Mouse (Mus musculus) embryonic facial prominence, embryonic 12.5 days (tissue): ENCODE results near the gene Pi4k2a. TPM values are rescaled to one million over a fixed set of nuclear protein-coding genes. Genes with fewer than 3 reads are reported as not detected.
A peak's percentile ranks its signal among the peaks of the same experiment; 100 is the strongest.

Experiments used
- ATAC-seq: fragments of 200-750 bp; cut with Nextera tagmentation; 2 replicates; pipeline ENCODE4 v1.8.0; 2017; ENCODE audit not compliant: insufficient number of reproducible peaks, insufficient read depth, low FRiP score, low TSS enrichment
- H3K27ac ChIP-seq: fragments of 300-500 bp; sonication (generic); 2 replicates; pipeline ENCODE4 v1.5.1; 2016; ENCODE audit warnings: mild to moderate bottlenecking
- H3K27me3 ChIP-seq: fragments of 300-500 bp; sonication (generic); 2 replicates; pipeline ENCODE4 v1.6.1; 2016; ENCODE audit warnings: mild to moderate bottlenecking, moderate library complexity
- H3K36me3 ChIP-seq: fragments of 300-500 bp; sonication (generic); 2 replicates; pipeline ENCODE4 v1.6.1; 2016; ENCODE audit warnings: mild to moderate bottlenecking
- H3K4me1 ChIP-seq: fragments of 300-500 bp; sonication (generic); 2 replicates; pipeline ENCODE4 v1.6.1; 2016
- H3K4me2 ChIP-seq: fragments of 300-500 bp; sonication (generic); replicated peaks from 2 replicates; pipeline ENCODE4 v1.6.1; 2016; ENCODE audit warnings: mild to moderate bottlenecking, moderate library complexity
- H3K4me3 ChIP-seq: fragments of 300-500 bp; sonication (generic); 2 replicates; pipeline ENCODE4 v1.5.1; 2016; ENCODE audit warnings: mild to moderate bottlenecking
- H3K9ac ChIP-seq: fragments of 300-500 bp; sonication (generic); 2 replicates; pipeline ENCODE4 v1.6.1; 2016; ENCODE audit warnings: mild to moderate bottlenecking, moderate library complexity
- H3K9me3 ChIP-seq: fragments of 300-500 bp; sonication (generic); 2 replicates; pipeline ENCODE4 v1.6.1; 2016; ENCODE audit warnings: mild to moderate bottlenecking, moderate library complexity
- WGBS: fragments of 180-500 bp; shearing (Covaris S2); methylation state at CpG from one replicate; pipeline ENCODE4 v1.1.7; 2016; 5-methylcytosine and 5-hydroxymethylcytosine counted together
- polyA plus RNA-seq: library from polyadenylated mRNA; unstranded; fragments of >200 nt; fragmentation: Nextera tagmentation; extraction: Ambion mirVana; gene quantifications from 2 replicates; pipeline ENCODE4 v1.2.1, GENCODE M21; 2016

Gene Pi4k2a
- polyA plus RNA-seq: 39.6 and 40.0 TPM in 2 replicates

DNA sequence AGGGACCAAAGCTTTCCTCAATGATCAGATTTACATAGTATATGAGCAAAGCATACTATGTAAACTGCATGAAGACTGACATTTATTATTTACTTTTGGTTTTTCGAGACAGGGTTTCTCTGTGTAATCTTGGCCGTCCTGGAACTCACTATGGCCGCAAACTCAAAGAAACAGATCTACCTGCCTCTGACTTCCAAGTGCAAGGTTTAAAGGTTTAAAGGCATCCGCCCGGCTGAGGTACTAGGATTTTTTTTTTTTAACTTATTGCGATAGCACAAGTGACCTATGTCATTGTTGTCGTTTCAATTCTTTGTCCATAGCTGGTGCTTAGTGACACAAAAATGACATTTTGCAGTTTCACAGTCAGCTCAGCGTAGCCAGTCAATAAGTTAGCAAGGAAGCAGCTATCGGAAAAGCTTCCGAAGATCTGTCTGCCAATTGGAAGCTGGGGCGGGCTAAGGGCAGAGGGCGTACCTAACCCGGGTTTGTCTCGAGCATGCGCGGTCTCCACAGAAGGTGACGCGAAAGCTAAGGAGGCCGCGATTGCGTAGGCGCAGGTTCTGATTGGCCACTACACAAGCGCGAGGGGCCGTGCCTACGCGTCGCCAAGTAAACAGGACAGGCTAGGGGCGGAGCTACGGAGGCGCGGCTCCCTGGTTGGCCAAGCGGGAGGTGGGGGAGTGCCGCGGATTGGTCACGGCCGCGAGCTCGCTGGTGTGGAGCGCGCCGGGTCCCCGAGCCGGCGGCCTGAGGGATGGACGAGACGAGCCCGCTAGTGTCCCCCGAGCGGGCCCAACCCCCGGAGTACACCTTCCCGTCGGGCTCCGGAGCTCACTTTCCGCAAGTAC is at the start of gene Pi4k2a:
TSS of gene Pi4k2a (plus strand) at position 723 of the 848 bp plus-strand sequence.
- 1% methylated on average over 55 of the region's 55 CpGs for WGBS
- peak; percentile 97 for ATAC-seq

DNA sequence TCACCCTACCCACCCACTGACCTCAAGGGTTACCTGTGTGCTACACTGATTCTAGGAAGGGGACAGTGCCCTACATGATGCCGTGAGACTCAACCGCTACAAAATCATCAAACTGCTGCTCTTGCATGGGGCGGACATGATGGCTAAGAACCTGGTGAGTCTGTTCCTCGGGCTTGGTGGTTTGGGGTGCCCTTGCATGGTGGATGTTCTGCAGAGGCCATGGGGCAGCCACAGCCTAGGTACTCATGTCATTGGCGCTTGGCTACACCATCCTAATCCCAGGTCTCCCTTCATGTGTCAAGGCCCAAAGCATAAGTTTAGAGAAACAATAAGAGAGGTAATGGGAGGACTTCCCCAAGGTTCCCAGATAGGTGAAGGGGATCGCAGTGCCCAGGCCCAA is 46.3 kb upstream of the Pi4k2a start:
- H3K4me3 ChIP-seq: no peak overlapping the region
- H3K4me2 ChIP-seq: no peak overlapping the region
- no peak overlapping the region for H3K27ac ChIP-seq
- no peaks in the 10 kb centered on the region for H3K36me3 ChIP-seq
- no peak for ATAC-seq
- H3K27me3 ChIP-seq: peaks cover 8% of the 10 kb centered on the region
- no peak overlapping the region for H3K9ac ChIP-seq
- H3K9me3 ChIP-seq: no peaks in the 10 kb centered on the region
- WGBS: 92% methylated on average over 6 of the region's 6 CpGs
- peaks cover 7% of the 10 kb centered on the region for H3K4me1 ChIP-seq

More for the DNA sequence above, at the start of gene Pi4k2a:
- peak within 1 kb of the TSS; percentile 76 for H3K4me2 ChIP-seq
- peak within 1 kb of the TSS; percentile 95 for H3K4me3 ChIP-seq
- peaks cover 6% of the 10 kb centered on the region; the same call in 1 of the 2 replicates for H3K36me3 ChIP-seq
- H3K9me3 ChIP-seq: no peaks in the 10 kb centered on the region
- no peaks in the 10 kb centered on the region for H3K27me3 ChIP-seq
- peaks cover 16% of the 10 kb centered on the region for H3K4me1 ChIP-seq
- H3K9ac ChIP-seq: peak within 1 kb of the TSS; percentile 91
- peak within 1 kb of the TSS; percentile 92 for H3K27ac ChIP-seq

DNA sequence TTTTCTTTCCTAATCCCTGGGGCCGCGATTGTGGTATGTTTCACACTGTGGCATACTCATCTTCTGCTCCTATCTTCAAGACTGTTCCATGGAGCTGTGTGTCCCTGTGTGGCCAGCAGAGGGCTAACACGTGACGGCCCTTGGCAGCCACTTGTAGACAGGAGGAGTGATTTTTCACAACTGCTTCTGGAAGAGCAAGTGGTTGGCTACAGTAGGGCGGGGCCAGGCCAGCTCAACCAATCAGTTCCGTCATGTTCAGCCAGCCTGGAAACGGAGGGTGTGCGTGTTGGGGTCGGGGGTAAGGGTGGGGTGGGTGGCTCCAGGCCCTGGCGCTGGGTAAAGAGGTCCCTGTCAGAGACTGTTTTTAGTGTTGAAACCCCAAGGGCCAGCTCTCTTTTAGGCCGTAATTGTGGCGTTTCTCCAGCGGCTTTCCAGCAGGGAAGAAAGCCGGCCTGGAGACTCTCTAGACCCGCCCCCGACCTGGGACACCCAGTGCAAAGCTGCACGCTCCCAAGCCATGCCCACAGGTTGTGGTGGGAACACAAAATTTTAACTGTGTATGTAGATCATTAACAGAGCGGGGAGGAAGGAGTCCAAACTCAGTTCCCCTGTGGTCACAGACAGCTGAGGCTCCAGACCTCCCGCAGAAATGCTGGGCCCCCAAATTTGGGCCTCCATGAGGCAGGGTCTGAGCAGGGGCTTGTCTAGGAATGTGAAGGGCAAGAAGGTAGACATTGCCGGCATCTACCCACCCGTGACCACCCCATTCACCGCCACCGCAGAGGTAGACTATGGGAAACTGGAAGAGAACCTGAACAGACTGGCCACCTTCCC is 44.8 kb upstream of the Pi4k2a start, which contains the start of gene Hoga1:
TSS of gene Hoga1 (plus strand) at position 342 of the 834 bp plus-strand sequence.
- Histone ChIP-seq H3K27me3 (no peaks in the 10 kb centered on the region), H3K4me3 (peak within 1 kb of the TSS; percentile 31), H3K4me2 (peak within 1 kb of the TSS; percentile 48), H3K4me1 (peaks cover 7% of the 10 kb centered on the region), H3K36me3 (no peaks in the 10 kb centered on the region), H3K27ac (no peak within 1 kb of the TSS), H3K9me3 (no peaks in the 10 kb centered on the region), H3K9ac (0 out of 2 replicates have a peak within 1 kb of the TSS, but pooled peaks have one; percentile 15)
- peak; percentile 75; the same call in 1 of the 2 replicates for ATAC-seq
- 22% methylated on average over 23 of the region's 23 CpGs for WGBS

DNA sequence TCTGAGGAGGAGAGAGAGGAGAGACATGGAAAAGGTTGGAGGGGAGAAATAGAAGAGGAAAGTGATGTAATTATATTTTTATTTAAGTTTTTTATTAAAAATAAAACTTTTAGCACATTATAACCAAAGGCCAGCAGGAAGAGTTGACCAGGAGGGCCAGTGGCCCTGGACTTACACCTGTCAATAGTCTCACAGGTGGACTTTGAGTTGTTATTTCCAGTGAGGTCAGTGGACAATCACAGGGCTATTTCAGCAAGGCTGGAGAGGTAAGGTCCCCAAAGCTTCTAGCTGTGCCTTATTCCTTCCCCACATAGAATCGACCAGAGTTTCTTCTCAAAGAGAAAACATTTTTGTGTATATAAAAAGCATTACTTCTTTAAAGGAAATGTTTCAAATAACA is 40.0 kb upstream of the Pi4k2a start:
- H3K4me3 ChIP-seq: no peak overlapping the region
- no peaks in the 10 kb centered on the region for H3K27me3 ChIP-seq
- peaks cover 7% of the 10 kb centered on the region for H3K4me1 ChIP-seq
- H3K36me3 ChIP-seq: no peaks in the 10 kb centered on the region
- no peak overlapping the region for H3K27ac ChIP-seq
- H3K9me3 ChIP-seq: no peaks in the 10 kb centered on the region
- WGBS: 94% methylated on average over 1 of the region's 1 CpGs
- H3K4me2 ChIP-seq: no peak overlapping the region
- ATAC-seq: no peak
- no peak overlapping the region for H3K9ac ChIP-seq

DNA sequence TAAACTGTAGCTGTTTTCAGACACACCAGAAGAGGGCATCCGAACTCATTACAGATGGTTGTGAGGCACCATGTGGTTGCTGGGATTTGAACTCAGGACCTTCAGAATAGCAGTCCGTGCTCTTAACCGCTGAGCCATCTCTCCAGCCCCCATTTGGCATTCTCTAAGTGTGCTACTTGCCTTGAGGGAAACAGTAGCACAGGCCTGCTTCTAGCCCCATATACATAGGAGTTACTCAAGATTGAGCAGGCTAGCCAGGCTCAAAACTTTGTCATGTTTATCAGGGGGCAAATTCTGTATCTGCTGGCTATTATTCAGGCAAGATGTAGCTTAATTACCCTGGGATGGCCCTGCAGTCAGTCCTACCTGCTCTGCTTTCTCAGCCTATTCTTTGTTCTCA is 38.9 kb upstream of the Pi4k2a start:
- Histone ChIP-seq H3K4me2 (no peak overlapping the region), H3K4me1 (no peaks in the 10 kb centered on the region), H3K27ac (no peak overlapping the region), H3K36me3 (no peaks in the 10 kb centered on the region), H3K9ac (no peak overlapping the region), H3K9me3 (no peaks in the 10 kb centered on the region), H3K4me3 (no peak overlapping the region), H3K27me3 (no peaks in the 10 kb centered on the region)
- 81% methylated on average over 3 of the region's 3 CpGs for WGBS
- no peak for ATAC-seq

DNA sequence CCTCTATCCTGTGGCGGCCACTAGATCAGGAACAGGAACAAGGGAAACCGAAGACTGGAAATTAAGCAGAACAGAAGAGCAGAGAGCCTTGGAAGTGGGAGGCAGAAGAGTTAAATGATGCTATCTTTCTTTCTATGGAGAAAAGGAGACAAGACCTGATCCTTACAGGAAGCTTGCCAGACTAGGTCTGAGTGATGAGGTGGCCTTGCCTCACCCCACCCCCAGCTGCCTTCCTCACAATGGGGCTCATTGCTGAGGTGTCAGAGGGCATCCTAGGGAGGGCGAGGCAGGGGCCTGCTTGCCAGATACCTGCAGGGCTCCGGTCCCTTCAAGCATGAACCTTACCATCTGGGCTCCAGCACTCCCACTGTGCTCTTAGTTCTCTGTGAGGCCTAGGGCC is 38.3 kb upstream of the Pi4k2a start, which contains the start of gene 4933411K16Rik:
TSS of gene 4933411K16Rik (plus strand) at position 301 of the 400 bp plus-strand sequence.
- Histone ChIP-seq H3K4me2 (no peak within 1 kb of the TSS), H3K4me3 (no peak within 1 kb of the TSS), H3K4me1 (no peaks in the 10 kb centered on the region), H3K36me3 (no peaks in the 10 kb centered on the region), H3K27me3 (no peaks in the 10 kb centered on the region), H3K9ac (no peak within 1 kb of the TSS), H3K27ac (no peak within 1 kb of the TSS), H3K9me3 (no peaks in the 10 kb centered on the region)
- no peak for ATAC-seq
- WGBS: 67% methylated on average over 4 of the region's 4 CpGs

DNA sequence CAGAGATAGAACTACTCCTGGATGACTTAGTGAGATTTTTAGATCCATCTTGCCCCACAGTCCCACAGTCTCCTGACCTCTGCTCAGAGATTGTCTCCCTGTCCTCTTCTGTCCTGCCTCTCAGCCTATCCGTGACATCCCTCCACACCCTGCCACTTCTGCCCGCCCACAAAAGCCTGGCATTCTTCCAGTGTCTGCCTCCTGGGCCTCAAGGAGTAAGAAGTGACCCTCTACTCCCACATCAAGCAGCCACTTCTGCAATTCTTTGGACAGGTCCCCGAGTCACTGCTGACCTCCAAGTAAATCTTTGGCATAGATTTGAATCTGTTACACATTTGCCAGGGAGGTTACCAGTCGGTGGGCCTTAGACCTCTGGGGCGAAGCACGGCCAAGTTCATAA is 36.0 kb upstream of the Pi4k2a start:
- WGBS: 82% methylated on average over 6 of the region's 6 CpGs
- Histone ChIP-seq H3K36me3 (no peaks in the 10 kb centered on the region), H3K27ac (no peak overlapping the region), H3K9me3 (no peaks in the 10 kb centered on the region), H3K4me2 (no peak overlapping the region), H3K27me3 (no peaks in the 10 kb centered on the region), H3K4me1 (no peaks in the 10 kb centered on the region), H3K4me3 (no peak overlapping the region), H3K9ac (no peak overlapping the region)
- ATAC-seq: no peak

DNA sequence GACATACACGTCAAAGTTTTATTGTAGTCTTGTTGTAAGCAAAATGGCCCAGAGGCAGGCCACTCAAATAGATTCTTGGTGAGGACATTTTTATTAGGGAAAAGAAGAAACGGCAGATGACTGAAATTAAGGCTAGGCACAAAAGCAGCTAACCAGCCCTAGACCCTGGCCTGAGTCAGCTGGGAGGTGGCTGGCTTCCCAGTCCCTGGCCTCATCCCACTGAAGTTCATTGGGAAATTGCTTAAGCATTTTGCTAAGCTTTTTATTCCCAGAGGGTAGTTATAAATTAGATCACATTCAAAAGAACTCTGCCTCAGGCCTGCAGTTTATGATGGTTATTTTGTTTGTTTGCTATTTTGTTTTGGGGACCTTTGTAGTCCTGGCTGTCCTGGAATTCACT is 34.4 kb upstream of the Pi4k2a start:
- Histone ChIP-seq H3K27ac (no peak overlapping the region), H3K4me1 (no peaks in the 10 kb centered on the region), H3K36me3 (no peaks in the 10 kb centered on the region), H3K4me2 (no peak overlapping the region), H3K9ac (no peak overlapping the region), H3K27me3 (no peaks in the 10 kb centered on the region), H3K9me3 (no peaks in the 10 kb centered on the region), H3K4me3 (no peak overlapping the region)
- WGBS: 87% methylated on average over 2 of the region's 2 CpGs
- ATAC-seq: no peak

DNA sequence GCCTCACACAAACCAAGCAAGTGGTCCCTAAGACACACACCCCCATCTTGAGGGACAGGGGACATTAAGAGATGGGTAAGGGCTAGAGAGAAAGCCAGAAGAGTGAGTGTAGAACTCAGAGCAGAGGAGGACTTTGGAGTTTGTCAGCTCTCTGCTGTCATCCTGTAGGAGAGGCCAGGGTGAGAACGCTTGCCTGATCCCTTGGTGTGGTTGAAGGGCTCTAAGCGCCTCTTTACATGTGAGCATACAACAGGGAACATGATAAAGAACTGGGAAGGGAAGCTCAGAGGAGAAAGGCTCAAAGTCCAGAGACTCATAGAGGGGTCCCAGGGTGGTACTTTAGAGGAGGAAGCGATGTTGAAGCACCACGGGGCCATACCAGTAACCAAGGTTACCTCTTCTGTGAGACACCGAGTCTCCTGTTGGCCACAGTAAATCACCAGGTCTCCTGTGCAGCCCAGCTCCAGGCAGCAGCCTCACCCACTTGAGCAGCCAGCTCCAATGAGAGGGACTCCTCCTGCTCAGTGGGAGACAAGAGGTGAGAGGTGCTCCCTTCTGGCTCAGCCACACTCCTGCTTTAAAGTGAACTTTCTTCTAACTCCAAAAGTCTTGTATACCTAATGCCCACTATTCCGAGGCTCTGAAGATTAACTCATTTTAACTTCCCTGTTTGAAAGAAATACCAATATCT is 33.4 kb upstream of the Pi4k2a start:
- Histone ChIP-seq H3K27ac (no peak overlapping the region), H3K9me3 (no peaks in the 10 kb centered on the region), H3K27me3 (no peaks in the 10 kb centered on the region), H3K9ac (no peak overlapping the region), H3K4me1 (no peaks in the 10 kb centered on the region), H3K4me3 (no peak overlapping the region), H3K36me3 (no peaks in the 10 kb centered on the region), H3K4me2 (no peak overlapping the region)
- no peak for ATAC-seq
- WGBS: 84% methylated on average over 6 of the region's 6 CpGs

DNA sequence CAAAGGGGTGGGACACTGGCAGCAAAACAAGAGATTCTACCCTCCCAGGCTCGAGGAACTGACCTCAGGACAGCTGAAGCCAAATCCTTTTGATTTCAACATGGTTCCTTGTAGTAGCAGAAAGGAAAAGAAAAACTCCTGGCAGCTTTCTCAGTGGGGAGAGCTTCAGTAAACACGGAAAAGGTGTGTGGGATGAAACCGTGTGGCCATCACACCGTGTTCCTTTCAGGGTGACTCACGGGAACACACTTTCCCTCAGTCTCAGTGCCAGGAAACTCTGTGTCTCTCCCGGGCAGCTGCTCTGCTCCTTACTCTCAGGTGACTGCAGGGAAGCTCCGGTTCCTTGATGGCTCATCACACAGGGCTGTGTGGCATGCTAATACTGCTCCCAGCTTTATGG is 31.8 kb upstream of the Pi4k2a start:
- no peaks in the 10 kb centered on the region for H3K9me3 ChIP-seq
- H3K4me1 ChIP-seq: no peaks in the 10 kb centered on the region
- ATAC-seq: no peak
- no peak overlapping the region for H3K4me2 ChIP-seq
- no peak overlapping the region for H3K4me3 ChIP-seq
- H3K9ac ChIP-seq: no peak overlapping the region
- no peaks in the 10 kb centered on the region for H3K36me3 ChIP-seq
- WGBS: 75% methylated on average over 7 of the region's 7 CpGs
- H3K27me3 ChIP-seq: no peaks in the 10 kb centered on the region
- H3K27ac ChIP-seq: no peak overlapping the region

DNA sequence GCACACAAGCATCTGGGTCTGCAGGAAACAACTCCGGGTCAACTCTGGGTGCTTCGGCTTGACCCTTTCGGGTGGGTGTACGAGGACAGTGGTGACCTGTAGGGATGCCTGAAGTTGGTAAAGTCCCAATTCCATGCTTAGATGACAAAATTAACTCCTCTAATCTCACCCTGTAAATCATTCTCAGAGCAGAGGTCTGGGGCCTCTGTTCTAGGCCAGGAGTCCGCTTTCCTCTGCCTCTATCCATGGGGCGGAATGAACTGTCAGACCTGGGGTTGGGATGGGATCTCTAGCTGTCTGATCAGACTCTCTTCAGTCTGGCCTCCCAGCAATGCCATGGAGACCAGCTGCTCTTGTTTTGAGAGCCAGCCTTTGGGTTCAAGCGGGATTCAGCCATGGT is 28.8 kb upstream of the Pi4k2a start:
- no peaks in the 10 kb centered on the region for H3K27me3 ChIP-seq
- no peaks in the 10 kb centered on the region for H3K9me3 ChIP-seq
- no peaks in the 10 kb centered on the region for H3K4me1 ChIP-seq
- H3K27ac ChIP-seq: no peak overlapping the region
- ATAC-seq: no peak
- H3K36me3 ChIP-seq: no peaks in the 10 kb centered on the region
- no peak overlapping the region for H3K9ac ChIP-seq
- WGBS: 88% methylated on average over 7 of the region's 7 CpGs
- H3K4me3 ChIP-seq: no peak overlapping the region
- H3K4me2 ChIP-seq: no peak overlapping the region
